Mouse (Mus musculus): ENCODE results near the gene Themis3.

DNA sequence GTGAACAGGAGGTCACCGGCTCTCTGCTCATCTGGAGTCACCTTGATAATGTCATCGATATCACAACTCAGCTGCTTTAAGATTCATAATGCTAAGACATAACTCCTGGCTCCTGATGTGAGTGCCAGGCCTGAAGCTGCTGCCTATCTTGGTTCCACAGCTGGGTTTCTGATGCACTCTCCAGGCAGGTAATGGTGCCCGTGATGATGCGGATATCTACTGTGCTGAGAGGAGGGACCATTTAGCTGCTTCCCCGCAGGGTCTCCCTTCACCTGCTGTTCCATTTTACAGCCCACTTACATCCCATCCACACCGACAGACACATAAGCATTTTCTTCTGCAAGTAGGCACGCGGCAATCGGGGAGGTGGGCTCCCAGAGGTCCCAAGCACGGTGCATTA lies 7.7 kb downstream of the Themis3 start:
- no peak for TF ChIP-seq POLR2A (IDR thresholded peaks at IDR 0.05; ENCODE audit: insufficient read length, low read depth)
- TF ChIP-seq USF1 (IDR thresholded peaks at IDR 0.05; ENCODE audit: low read depth), result no peak
- TF ChIP-seq REST (IDR thresholded peaks at IDR 0.05; ENCODE audit: insufficient read depth, insufficient read length), result no peak
